Mouse (Mus musculus): Measurements from ENCODE around the gene Zfp74. TPM values are rescaled to one million over a fixed set of nuclear protein-coding genes. Genes with fewer than 3 reads are reported as not detected.

Gene Zfp74
- total and polyA plus RNA-seq, 2 experiments from 2014 or later: 7.9 to 14.6 TPM

- ATAC-seq (no peak), DNase-seq (ENCODE audit: low spot score) (no peak)
- whole genome bisulfite sequencing: 89% methylated on average over 8 of the region's 8 CpGs
- Histone ChIP-seq H3K36me3 (ENCODE audit: insufficient read depth, low read length) (peaks cover 15% of the 10 kb centered on the region; the same call in 1 of the 2 replicates), H3K4me3 (ENCODE audit: low read length) (no peak overlapping the region), H3K27me3 (ENCODE audit: insufficient read depth, low read length) (no peaks in the 10 kb centered on the region), H3K4me2 (ENCODE audit: low read depth, low read length) (no peak overlapping the region), H3K27ac (no peak overlapping the region), H3K9me3 (ENCODE audit: low read length) (no peaks in the 10 kb centered on the region), H3K9ac (replicated peaks; ENCODE audit: low read length) (no peak overlapping the region), H3K4me1 (ENCODE audit: insufficient read depth, low read length) (peaks cover 5% of the 10 kb centered on the region; the same call in 1 of the 2 replicates)
- TF ChIP-seq CTCF (IDR thresholded peaks at IDR 0.05; ENCODE audit: low read depth): no peak
Measured at GRCm38 (mm10) chr7:29986101-29986500, 32.2 kb upstream of the Zfp74 start.

GRCm38 (mm10) chr7:29983690-29984380 is 29.9 kb upstream of the Zfp74 start, which contains the start of gene Zfp568:
TSS of gene Zfp568 (plus strand) at chr7:29983955.
- WGBS: under 1% methylated on average over 62 of the region's 62 CpGs
- Histone ChIP-seq H3K9ac (replicated peaks; ENCODE audit: low read length) (peak within 1 kb of the TSS; percentile 68), H3K27ac (peak within 1 kb of the TSS; percentile 89), H3K4me3 (ENCODE audit: low read length) (peak within 1 kb of the TSS; percentile 82), H3K4me1 (ENCODE audit: insufficient read depth, low read length) (peaks cover 5% of the 10 kb centered on the region; the same call in 1 of the 2 replicates), H3K9me3 (ENCODE audit: low read length) (no peaks in the 10 kb centered on the region), H3K36me3 (ENCODE audit: insufficient read depth, low read length) (peaks cover 10% of the 10 kb centered on the region; the same call in 1 of the 2 replicates), H3K27me3 (ENCODE audit: insufficient read depth, low read length) (no peaks in the 10 kb centered on the region), H3K4me2 (ENCODE audit: low read depth, low read length) (peak within 1 kb of the TSS; percentile 70)
- peak; percentile 78 for TF ChIP-seq CTCF (IDR thresholded peaks at IDR 0.05; ENCODE audit: low read depth)
- peak; percentile 97 for ATAC-seq
- peak; percentile 95 for DNase-seq (ENCODE audit: low spot score)

GRCm38 (mm10) chr7:29983340-29983689 is 29.4 kb upstream of the Zfp74 start:
- WGBS: 2% methylated on average over 8 of the region's 8 CpGs
- no peak for TF ChIP-seq CTCF (IDR thresholded peaks at IDR 0.05; ENCODE audit: low read depth)
- Histone ChIP-seq H3K27me3 (ENCODE audit: insufficient read depth, low read length) (no peaks in the 10 kb centered on the region), H3K36me3 (ENCODE audit: insufficient read depth, low read length) (peaks cover 10% of the 10 kb centered on the region; the same call in 1 of the 2 replicates), H3K4me3 (ENCODE audit: low read length) (peak overlapping the region; percentile 82), H3K9me3 (ENCODE audit: low read length) (no peaks in the 10 kb centered on the region), H3K4me2 (ENCODE audit: low read depth, low read length) (peak overlapping the region; percentile 70), H3K27ac (peak overlapping the region; percentile 89), H3K4me1 (ENCODE audit: insufficient read depth, low read length) (peaks cover 5% of the 10 kb centered on the region; the same call in 1 of the 2 replicates), H3K9ac (replicated peaks; ENCODE audit: low read length) (peak overlapping the region; percentile 68)
- ATAC-seq (no peak), DNase-seq (ENCODE audit: low spot score) (no peak)

- H3K4me3 ChIP-seq (ENCODE audit: low read length): peak overlapping the region; percentile 82
- H3K9me3 ChIP-seq (ENCODE audit: low read length): no peaks in the 10 kb centered on the region
- H3K4me1 ChIP-seq (ENCODE audit: insufficient read depth, low read length): peaks cover 5% of the 10 kb centered on the region; the same call in 1 of the 2 replicates
- 20% methylated on average over 6 of the region's 6 CpGs for WGBS
- peak overlapping the region; percentile 68 for H3K9ac ChIP-seq (replicated peaks; ENCODE audit: low read length)
- ATAC-seq: no peak
- peak overlapping the region; percentile 70 for H3K4me2 ChIP-seq (ENCODE audit: low read depth, low read length)
- peaks cover 10% of the 10 kb centered on the region; the same call in 1 of the 2 replicates for H3K36me3 ChIP-seq (ENCODE audit: insufficient read depth, low read length)
- no peak for TF ChIP-seq CTCF (IDR thresholded peaks at IDR 0.05; ENCODE audit: low read depth)
- peak overlapping the region; percentile 89 for H3K27ac ChIP-seq
- no peaks in the 10 kb centered on the region for H3K27me3 ChIP-seq (ENCODE audit: insufficient read depth, low read length)
- DNase-seq (ENCODE audit: low spot score): no peak
Measured at GRCm38 (mm10) chr7:29982931-29983330, 29.0 kb upstream of the Zfp74 start.

- Histone ChIP-seq H3K36me3 (ENCODE audit: insufficient read depth, low read length) (0 out of 2 replicates have a peak, but pooled peaks cover 5% of the 10 kb centered on the region), H3K4me3 (ENCODE audit: low read length) (no peak overlapping the region), H3K27me3 (ENCODE audit: insufficient read depth, low read length) (no peaks in the 10 kb centered on the region), H3K9ac (replicated peaks; ENCODE audit: low read length) (no peak overlapping the region; the same call in 1 of the 2 replicates), H3K4me2 (ENCODE audit: low read depth, low read length) (no peak overlapping the region; the same call in 1 of the 2 replicates), H3K9me3 (ENCODE audit: low read length) (no peaks in the 10 kb centered on the region), H3K4me1 (ENCODE audit: insufficient read depth, low read length) (peaks cover 5% of the 10 kb centered on the region; the same call in 1 of the 2 replicates), H3K27ac (no peak overlapping the region)
- no peak for TF ChIP-seq CTCF (IDR thresholded peaks at IDR 0.05; ENCODE audit: low read depth)
- WGBS: 81% methylated on average over 4 of the region's 4 CpGs
- no peak for DNase-seq (ENCODE audit: low spot score)
- no peak for ATAC-seq
Measured at GRCm38 (mm10) chr7:29982341-29982740, 28.5 kb upstream of the Zfp74 start.

GRCm38 (mm10) chr7:29981860-29982259 is 28.0 kb upstream of the Zfp74 start:
- no peak for DNase-seq (ENCODE audit: low spot score)
- WGBS: 85% methylated on average over 3 of the region's 3 CpGs
- Histone ChIP-seq H3K4me1 (ENCODE audit: insufficient read depth, low read length) (peaks cover 5% of the 10 kb centered on the region; the same call in 1 of the 2 replicates), H3K27ac (no peak overlapping the region), H3K36me3 (ENCODE audit: insufficient read depth, low read length) (0 out of 2 replicates have a peak, but pooled peaks cover 4% of the 10 kb centered on the region), H3K4me3 (ENCODE audit: low read length) (no peak overlapping the region), H3K9me3 (ENCODE audit: low read length) (no peaks in the 10 kb centered on the region), H3K27me3 (ENCODE audit: insufficient read depth, low read length) (no peaks in the 10 kb centered on the region), H3K4me2 (ENCODE audit: low read depth, low read length) (no peak overlapping the region), H3K9ac (replicated peaks; ENCODE audit: low read length) (no peak overlapping the region; the same call in 1 of the 2 replicates)
- TF ChIP-seq CTCF (IDR thresholded peaks at IDR 0.05; ENCODE audit: low read depth): no peak
- no peak for ATAC-seq

GRCm38 (mm10) chr7:29981455-29981854 is 27.6 kb upstream of the Zfp74 start:
- TF ChIP-seq CTCF (IDR thresholded peaks at IDR 0.05; ENCODE audit: low read depth): no peak
- H3K4me1 ChIP-seq (ENCODE audit: insufficient read depth, low read length): peaks cover 5% of the 10 kb centered on the region; the same call in 1 of the 2 replicates
- no peaks in the 10 kb centered on the region for H3K9me3 ChIP-seq (ENCODE audit: low read length)
- DNase-seq (ENCODE audit: low spot score): no peak
- no peak overlapping the region for H3K4me3 ChIP-seq (ENCODE audit: low read length)
- no peak overlapping the region for H3K9ac ChIP-seq (replicated peaks; ENCODE audit: low read length)
- no peak overlapping the region for H3K4me2 ChIP-seq (ENCODE audit: low read depth, low read length)
- H3K36me3 ChIP-seq (ENCODE audit: insufficient read depth, low read length): 0 out of 2 replicates have a peak, but pooled peaks cover 4% of the 10 kb centered on the region
- no peak for ATAC-seq
- H3K27me3 ChIP-seq (ENCODE audit: insufficient read depth, low read length): no peaks in the 10 kb centered on the region
- no peak overlapping the region for H3K27ac ChIP-seq
- 66% methylated on average over 5 of the region's 5 CpGs for WGBS
